Mouse (Mus musculus): Measurements from ENCODE around the gene Srp68.

Gene Srp68

DNA sequence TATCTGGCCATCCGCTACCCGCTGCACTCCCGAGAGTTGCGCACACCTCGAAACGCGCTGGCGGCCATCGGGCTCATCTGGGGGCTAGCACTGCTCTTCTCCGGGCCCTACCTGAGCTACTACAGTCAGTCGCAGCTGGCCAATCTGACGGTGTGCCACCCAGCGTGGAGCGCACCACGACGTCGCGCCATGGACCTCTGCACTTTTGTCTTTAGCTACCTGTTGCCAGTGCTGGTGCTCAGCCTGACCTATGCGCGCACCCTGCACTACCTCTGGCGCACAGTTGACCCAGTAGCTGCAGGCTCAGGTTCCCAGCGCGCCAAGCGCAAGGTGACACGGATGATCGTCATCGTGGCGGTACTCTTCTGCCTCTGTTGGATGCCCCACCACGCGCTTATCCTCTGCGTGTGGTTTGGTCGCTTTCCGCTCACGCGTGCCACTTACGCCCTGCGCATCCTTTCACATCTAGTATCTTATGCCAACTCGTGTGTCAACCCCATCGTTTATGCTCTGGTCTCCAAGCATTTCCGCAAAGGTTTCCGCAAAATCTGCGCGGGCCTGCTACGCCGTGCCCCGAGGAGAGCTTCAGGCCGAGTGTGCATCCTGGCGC, 9.0 kb upstream of the Srp68 start:
- 9% methylated on average over 48 of the region's 48 CpGs for whole genome bisulfite sequencing

DNA sequence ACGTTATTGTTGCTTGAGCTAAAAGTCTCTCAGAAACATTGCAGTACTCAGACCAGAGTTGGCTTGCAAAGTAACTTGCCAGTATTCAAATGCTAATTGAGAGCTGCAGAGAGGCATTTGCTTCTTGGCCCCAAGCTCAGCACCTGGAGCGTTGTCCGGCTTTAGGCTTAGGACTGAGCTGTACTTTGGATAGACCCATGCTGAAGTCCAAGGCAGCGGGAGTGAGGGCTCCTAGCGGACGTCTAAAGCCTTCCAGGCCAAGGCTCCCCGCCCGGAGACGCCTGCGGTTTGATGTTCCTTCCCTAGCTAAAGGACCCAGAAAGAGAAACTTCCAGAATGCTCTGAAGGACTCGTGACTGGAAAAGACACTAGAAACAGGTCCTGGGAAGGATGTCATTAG, 8.1 kb upstream of the Srp68 start:
- WGBS: under 1% methylated on average over 11 of the region's 11 CpGs

- 2% methylated on average over 18 of the region's 18 CpGs for whole genome bisulfite sequencing
Measured at GRCm38 (mm10) chr11:116281671-116282070, 7.7 kb upstream of the Srp68 start.

DNA sequence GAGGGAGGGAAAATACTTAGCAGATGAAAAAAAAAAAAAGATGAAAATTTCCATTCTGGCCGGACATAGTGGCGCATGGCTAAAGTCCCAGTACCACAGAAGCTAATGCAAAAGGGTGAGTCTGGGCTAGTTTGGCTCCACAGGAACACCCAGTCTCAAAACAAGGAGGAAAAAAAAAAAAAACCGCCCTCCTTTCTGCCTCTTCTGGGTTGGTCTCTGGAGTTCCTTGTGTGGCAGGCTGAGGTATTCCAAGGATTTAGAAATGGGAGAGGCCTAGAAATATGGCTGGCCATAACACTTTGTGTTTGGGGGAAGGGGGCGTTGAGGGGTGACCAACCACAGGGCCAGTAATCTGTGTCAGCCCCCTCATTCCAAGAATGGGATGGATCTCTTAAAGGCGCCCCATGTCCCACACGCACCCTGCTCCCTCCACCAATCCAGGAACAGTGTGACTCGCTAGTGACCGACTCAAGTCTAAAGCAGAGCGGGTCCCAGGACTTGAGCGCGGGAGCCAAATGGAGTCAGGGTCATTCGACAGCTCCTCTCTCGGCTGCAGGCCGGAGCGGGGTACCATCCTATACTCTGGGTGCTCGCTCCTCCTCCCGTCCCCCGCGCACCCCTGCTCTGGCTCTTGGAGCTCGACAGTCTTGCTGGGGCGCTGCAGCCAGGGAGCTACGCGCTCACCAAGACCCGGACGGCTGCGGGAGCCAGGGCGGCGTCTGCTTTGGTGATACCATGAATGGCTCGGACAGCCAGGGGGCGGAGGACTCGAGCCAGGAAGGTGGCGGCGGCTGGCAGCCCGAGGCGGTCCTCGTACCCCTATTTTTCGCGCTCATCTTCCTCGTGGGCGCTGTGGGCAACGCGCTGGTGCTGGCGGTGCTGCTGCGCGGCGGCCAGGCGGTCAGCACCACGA, 7.0 kb upstream of the Srp68 start, which contains the start of gene Galr2:
Gene Galr2, plus strand, starts transcription at position 189 of the 913 bp plus-strand sequence.
- WGBS: 7% methylated on average over 48 of the region's 48 CpGs

DNA sequence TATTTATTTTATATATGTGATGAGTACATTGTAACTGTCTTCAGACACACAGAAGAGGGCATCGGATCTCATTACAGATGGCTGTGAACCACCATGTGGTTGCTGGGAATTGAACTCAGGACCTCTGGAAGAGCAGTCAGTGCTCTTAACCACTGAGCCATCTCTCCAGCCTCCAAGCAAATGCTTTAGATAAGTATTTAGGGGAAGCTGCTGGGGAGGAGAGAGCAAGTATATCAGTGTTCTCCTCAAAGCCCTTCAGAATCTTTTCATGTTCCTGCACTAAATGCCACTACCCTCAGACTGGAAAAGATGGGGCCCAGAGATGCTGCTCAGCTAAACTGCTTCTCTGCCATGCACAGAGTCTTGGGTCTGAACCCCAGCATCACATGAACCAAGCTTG, 3.2 kb upstream of the Srp68 start:
- 94% methylated on average over 1 of the region's 1 CpGs for WGBS

GRCm38 (mm10) chr11:116273469-116274044, 460 bp downstream of the Srp68 start:
- WGBS: under 1% methylated on average over 39 of the region's 39 CpGs

GRCm38 (mm10) chr11:116272589-116273468, 1.2 kb downstream of the Srp68 start:
- 41% methylated on average over 12 of the region's 12 CpGs for WGBS

- WGBS: 58% methylated on average over 8 of the region's 8 CpGs
Measured at GRCm38 (mm10) chr11:116269560-116269959, 4.5 kb downstream of the Srp68 start.

GRCm38 (mm10) chr11:116268313-116268712, 5.7 kb downstream of the Srp68 start:
- 96% methylated on average over 6 of the region's 6 CpGs for WGBS

- WGBS: 84% methylated on average over 8 of the region's 8 CpGs
Measured at GRCm38 (mm10) chr11:116267637-116268036, 6.4 kb downstream of the Srp68 start.

DNA sequence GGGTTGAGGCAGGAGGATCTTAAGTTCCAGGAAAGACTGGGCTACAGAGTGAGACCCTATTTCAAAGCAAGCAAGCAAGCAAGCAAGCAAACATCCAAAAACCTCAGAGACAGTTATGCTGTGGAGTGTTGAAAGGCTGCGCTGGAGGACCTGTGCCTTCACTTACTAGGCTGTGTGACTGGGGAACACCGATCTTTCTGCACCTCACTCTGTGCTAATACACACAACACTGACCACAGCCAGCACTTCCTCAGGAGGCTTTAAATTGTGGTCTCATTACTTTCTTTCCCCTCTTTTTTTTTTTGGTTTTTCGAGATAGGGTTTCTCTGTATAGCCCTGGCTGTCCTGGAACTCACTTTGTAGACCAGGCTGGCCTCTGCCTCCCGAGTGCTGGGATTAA, 8.2 kb downstream of the Srp68 start:
- whole genome bisulfite sequencing: 90% methylated on average over 4 of the region's 4 CpGs

- WGBS: 52% methylated on average over 11 of the region's 11 CpGs
Measured at GRCm38 (mm10) chr11:116265352-116265751, 8.7 kb downstream of the Srp68 start.

DNA sequence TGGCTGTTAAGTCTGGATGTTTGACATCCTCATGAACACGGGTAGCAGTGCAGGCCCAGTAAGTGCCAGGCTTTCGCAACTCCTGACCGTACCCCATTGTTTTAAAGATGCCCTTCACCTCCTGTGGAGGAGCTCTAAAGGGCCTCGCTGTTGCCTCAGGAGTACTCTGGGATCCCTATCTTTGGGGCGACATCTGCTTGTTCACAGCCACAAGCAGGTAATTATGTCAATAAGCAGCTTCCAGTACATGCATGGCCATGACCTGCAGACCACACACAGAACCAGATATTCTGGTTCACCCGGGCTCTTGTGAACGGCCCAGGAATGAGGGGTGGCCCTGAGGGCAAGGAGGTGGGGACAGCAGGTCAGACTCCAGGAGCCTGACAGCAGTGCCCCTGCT, 13.8 kb downstream of the Srp68 start:
- WGBS: 93% methylated on average over 7 of the region's 7 CpGs

GRCm38 (mm10) chr11:116259461-116259860, 14.6 kb downstream of the Srp68 start:
- 90% methylated on average over 8 of the region's 8 CpGs for WGBS

DNA sequence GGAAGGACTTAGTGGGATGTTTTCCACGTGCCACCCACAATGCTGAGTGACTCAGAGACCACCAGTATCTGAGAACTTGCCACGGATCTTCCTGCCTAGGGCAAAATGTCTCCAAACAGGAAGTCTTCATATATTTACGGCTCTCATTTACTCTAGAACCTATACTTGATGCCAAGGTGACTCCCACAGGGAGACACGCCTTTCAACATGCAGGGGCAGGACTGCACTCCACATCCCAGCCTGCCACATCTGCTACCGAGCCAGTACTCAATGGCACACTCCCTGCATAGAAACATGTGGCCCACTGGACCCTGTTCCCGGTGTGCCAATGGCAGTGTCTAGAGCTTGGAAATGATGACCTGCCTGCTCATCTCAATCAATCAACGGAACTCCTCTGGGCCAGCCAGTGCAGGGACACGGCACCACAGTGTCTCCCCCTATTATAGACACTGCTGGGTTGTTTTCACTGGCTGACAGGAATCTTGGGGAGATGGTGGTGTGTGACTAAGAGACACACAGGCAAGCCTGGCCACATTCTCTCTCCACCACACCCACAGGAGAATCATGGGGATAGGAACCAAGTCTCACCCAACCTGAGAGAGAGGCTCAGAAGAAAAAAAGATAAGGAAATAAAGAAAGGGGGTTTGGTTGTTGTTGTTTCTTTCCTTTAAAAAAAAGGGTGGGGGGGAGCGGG, 17.9 kb downstream of the Srp68 start:
- WGBS: 52% methylated on average over 9 of the region's 9 CpGs

GRCm38 (mm10) chr11:116255090-116255981, 18.7 kb downstream of the Srp68 start:
- 58% methylated on average over 22 of the region's 22 CpGs for WGBS

- 56% methylated on average over 9 of the region's 9 CpGs for WGBS
Measured at GRCm38 (mm10) chr11:116254627-116255026, 19.4 kb downstream of the Srp68 start.

DNA sequence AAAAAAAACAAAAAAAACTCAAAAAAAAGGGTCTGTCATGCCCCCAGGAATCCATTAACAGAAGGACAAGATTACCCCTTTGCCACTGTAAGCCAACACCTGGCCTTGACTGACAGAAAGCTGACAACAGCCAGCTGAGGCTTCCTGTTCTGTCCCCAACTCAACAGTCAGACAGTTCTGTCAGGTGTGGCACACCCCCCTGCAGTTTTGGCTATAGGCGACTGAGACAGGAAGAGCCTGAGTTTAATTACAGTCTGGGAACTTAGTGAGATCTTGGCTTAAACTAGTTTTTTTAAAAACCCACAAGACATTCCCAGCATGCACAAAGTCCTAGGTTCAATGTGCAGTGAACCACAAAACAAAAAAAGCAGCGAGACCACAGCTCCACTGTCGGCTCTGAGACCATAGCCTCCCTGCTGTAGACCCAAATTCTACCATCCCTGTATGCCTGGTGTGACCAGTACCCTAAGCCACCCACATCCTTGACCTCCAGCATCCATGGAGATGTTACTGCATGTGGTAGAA, 20.9 kb downstream of the Srp68 start:
- 86% methylated on average over 3 of the region's 3 CpGs for WGBS

- 93% methylated on average over 8 of the region's 8 CpGs for WGBS
Measured at GRCm38 (mm10) chr11:116250898-116251297, 23.1 kb downstream of the Srp68 start.
